Mouse (Mus musculus) heart, embryonic 11.5 days (tissue): ENCODE measurements around the gene Gorasp1. TPM values are rescaled to one million over a fixed set of nuclear protein-coding genes. Genes with fewer than 3 reads are reported as not detected.

Source experiments
- ATAC-seq: fragments of 200-750 bp; cut with Nextera tagmentation; replicated peaks from 2 replicates; pipeline ENCODE4 v1.8.0; 2017; ENCODE audit warnings: moderate library complexity; ENCODE audit not compliant: insufficient number of reproducible peaks, low FRiP score, low TSS enrichment
- H3K27ac ChIP-seq: fragments of 300-500 bp; sonication (generic); 2 replicates; pipeline ENCODE4 v1.5.1; 2014; ENCODE audit warnings: mild to moderate bottlenecking, low read depth, low read length
- H3K27me3 ChIP-seq: fragments of 300-500 bp; sonication (generic); 2 replicates; pipeline ENCODE4 v1.6.1; 2014; ENCODE audit warnings: mild to moderate bottlenecking, low read length, mixed read lengths; ENCODE audit not compliant: control insufficient read depth, insufficient read depth
- H3K36me3 ChIP-seq: fragments of 300-500 bp; sonication (generic); 2 replicates; pipeline ENCODE4 v1.6.1; 2014; ENCODE audit warnings: mild to moderate bottlenecking, low read length, moderate library complexity, mixed read lengths; ENCODE audit not compliant: control insufficient read depth, insufficient read depth
- H3K4me1 ChIP-seq: fragments of 300-500 bp; sonication (generic); 2 replicates; pipeline ENCODE4 v1.6.1; 2014; ENCODE audit warnings: low read length; ENCODE audit not compliant: control insufficient read depth, insufficient read depth
- H3K4me2 ChIP-seq: fragments of 300-500 bp; sonication (generic); 2 replicates; pipeline ENCODE4 v1.6.1; 2014; ENCODE audit warnings: mild to moderate bottlenecking, moderate library complexity
- H3K4me3 ChIP-seq: fragments of 300-500 bp; sonication (generic); 2 replicates; pipeline ENCODE4 v1.5.1; 2014; ENCODE audit warnings: low read depth, low read length
- H3K9ac ChIP-seq: fragments of 300-500 bp; sonication (generic); 2 replicates; pipeline ENCODE4 v1.6.1; 2014; ENCODE audit warnings: mild to moderate bottlenecking, low read depth, low read length, moderate library complexity
- H3K9me3 ChIP-seq: fragments of 300-500 bp; sonication (generic); replicated peaks from 2 replicates; pipeline ENCODE4 v1.6.1; 2016; ENCODE audit warnings: low read length; ENCODE audit not compliant: control insufficient read depth
- WGBS: fragments of 180-500 bp; shearing (Covaris S2); extraction: QIAGEN DNeasy Blood & Tissue Kit; methylation state at CpG from one replicate; pipeline ENCODE4 v1.1.7; 2014; ENCODE audit not compliant: insufficient replicate concordance; 5-methylcytosine and 5-hydroxymethylcytosine counted together
- polyA plus RNA-seq: library from polyadenylated mRNA; unstranded; fragments of >200 nt; fragmentation: Nextera tagmentation; extraction: Ambion mirVana; gene quantifications from 2 replicates; pipeline ENCODE4 v1.2.1, GENCODE M21; 2014

The Gorasp1 gene
- polyA plus RNA-seq, 1 experiment from 2014 or later: 18.0 TPM

DNA sequence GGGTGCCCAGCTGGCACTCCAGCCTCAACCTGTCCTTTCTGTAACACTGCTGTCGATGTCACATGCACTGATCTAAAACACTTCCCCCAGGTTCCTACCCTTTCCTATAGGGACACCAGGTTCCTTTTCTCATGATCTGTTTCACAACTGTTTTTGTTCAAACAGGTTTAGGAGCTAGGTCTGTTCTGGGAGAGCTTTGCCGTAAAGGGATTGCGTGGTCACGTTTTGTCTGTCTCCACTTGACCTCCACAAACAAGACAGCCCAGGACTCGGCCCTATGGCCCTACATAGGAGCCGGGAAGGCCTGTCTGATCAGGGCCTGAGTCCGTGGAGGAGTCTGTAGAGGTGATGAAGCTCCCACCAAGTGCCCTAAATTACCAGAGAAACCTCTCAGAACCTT, 32.4 kb upstream of the Gorasp1 start:
- H3K27me3 ChIP-seq: no peaks in the 10 kb centered on the region
- no peak for ATAC-seq
- WGBS: 70% methylated on average over 7 of the region's 7 CpGs
- H3K27ac ChIP-seq: no peak overlapping the region
- peaks cover 20% of the 10 kb centered on the region for H3K36me3 ChIP-seq
- no peaks in the 10 kb centered on the region for H3K9me3 ChIP-seq
- H3K4me2 ChIP-seq: no peak overlapping the region
- no peak overlapping the region for H3K4me3 ChIP-seq
- no peak overlapping the region for H3K9ac ChIP-seq
- peaks cover 11% of the 10 kb centered on the region for H3K4me1 ChIP-seq

DNA sequence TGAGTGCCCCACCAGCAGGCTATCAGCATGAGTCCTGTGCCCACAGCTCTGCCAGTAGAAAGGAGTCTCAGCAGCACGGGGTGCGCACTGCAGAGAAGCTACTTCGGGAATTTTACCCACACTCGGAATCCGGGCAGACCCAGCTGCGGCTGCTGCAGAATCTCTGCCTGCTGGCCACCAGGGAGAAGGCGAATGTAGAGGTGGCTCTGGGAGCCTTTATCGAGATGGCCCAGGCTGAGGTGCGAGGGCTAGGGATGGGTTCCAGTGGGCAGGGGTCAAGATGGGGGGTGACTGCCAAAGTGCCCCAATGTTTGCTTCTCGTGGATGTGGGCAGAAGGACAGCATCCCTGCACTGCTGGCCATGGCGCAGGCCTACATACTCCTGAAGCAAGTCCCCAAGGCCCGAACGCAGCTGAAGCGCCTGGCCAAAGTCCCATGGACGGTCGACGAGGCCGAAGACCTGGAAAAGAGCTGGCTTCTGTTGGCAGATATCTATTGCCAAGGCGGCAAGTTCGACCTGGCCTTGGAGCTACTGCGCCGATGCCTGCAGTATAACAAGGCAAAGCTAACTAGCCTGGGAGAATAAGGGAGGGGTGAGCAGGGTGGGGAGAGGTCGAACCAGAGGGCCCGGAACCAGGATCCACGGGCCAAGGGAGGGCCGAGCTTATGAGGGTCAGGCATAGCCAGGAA, 29.0 kb upstream of the Gorasp1 start:
- Histone ChIP-seq H3K4me1 (peaks cover 16% of the 10 kb centered on the region), H3K4me2 (no peak overlapping the region), H3K9me3 (no peaks in the 10 kb centered on the region), H3K4me3 (no peak overlapping the region), H3K9ac (no peak overlapping the region), H3K27me3 (no peaks in the 10 kb centered on the region), H3K36me3 (no peaks in the 10 kb centered on the region), H3K27ac (no peak overlapping the region)
- 84% methylated on average over 26 of the region's 26 CpGs for WGBS
- no peak for ATAC-seq

DNA sequence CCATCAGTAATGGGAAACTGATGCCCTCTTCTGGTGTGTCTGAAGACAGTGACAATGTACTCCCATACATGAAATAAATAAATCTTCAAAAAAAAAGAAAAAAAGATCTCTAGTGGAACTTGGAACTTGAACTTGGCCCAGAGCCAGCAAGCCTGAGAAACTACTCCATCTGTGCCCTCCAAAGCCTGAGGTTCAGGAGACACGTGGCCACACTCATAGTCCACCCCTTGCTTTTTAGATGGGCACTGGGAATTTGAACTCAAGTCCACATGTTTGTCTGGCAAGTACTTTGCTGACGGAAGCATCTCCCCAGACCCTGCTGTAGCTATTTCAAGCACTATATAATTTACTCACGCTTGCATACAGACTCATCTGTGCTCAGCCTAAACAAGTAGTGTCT, 27.8 kb upstream of the Gorasp1 start:
- Histone ChIP-seq H3K27ac (no peak overlapping the region), H3K4me3 (no peak overlapping the region), H3K4me1 (peaks cover 8% of the 10 kb centered on the region), H3K9me3 (no peaks in the 10 kb centered on the region), H3K27me3 (no peaks in the 10 kb centered on the region), H3K4me2 (no peak overlapping the region), H3K9ac (no peak overlapping the region), H3K36me3 (no peaks in the 10 kb centered on the region)
- 76% methylated on average over 3 of the region's 3 CpGs for WGBS
- ATAC-seq: no peak

DNA sequence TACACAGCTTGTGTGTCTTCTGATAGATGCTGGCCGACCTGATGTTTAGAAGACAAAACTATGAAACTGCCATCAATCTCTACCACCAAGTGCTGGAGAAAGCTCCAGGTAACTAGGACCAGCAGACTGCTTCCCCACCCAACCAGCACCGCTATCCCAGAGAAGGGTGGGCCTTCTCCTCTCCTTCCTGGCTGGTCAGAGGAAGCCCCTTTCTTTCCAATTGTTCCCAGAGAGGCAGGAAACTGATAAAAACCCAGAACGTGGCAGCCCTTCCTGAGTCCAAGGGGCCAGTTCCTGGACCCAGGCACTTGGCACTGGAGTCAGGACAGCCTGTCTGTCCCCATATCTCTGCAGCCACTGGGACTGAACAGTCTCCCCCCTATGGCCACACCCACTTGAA, 26.8 kb upstream of the Gorasp1 start:
- Histone ChIP-seq H3K9me3 (no peaks in the 10 kb centered on the region), H3K9ac (no peak overlapping the region), H3K4me1 (peaks cover 8% of the 10 kb centered on the region), H3K36me3 (no peaks in the 10 kb centered on the region), H3K27me3 (no peaks in the 10 kb centered on the region), H3K4me3 (no peak overlapping the region), H3K4me2 (peak overlapping the region; percentile 4; the same call in 1 of the 2 replicates), H3K27ac (peak overlapping the region; percentile 68; the same call in 1 of the 2 replicates)
- no peak for ATAC-seq
- 63% methylated on average over 3 of the region's 3 CpGs for WGBS

DNA sequence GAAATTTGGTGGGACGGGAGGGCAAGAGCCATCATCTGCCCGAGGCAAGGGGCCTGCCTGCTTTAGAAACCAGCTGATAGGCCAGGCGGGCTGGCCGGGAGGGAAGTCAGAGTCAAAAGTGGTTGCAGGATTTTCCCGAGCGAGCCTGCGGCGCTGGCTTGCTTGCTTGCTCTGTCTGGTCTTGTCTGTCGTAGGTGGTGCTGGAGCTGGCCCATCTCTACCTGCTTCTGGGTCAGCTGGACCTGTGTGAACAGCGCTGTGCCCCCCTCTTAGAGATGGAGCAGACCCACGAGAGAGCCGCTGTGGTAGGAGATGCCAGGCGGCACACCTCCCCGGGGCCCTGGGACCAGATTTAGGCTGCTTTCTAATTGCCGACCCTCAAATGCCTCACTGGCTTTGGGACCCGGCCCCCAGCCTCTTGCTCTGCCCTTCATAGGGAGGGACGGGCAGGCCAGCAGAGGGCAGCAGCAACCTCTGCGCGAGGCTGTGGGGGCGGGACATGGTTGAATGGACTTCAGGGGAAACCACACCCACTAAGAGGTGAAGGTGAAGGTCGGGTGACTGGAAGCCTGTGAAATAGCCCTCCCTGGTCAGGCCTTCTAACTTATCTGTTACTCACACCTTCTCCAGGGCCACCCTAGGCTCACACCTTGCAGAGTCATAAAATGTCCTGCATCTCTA, 25.8 kb upstream of the Gorasp1 start:
- no peaks in the 10 kb centered on the region for H3K9me3 ChIP-seq
- peak overlapping the region; percentile 63 for H3K4me2 ChIP-seq
- H3K27ac ChIP-seq: peak overlapping the region; percentile 17; the same call in 1 of the 2 replicates
- H3K9ac ChIP-seq: peak overlapping the region; percentile 56
- H3K27me3 ChIP-seq: no peaks in the 10 kb centered on the region
- 8% methylated on average over 21 of the region's 21 CpGs for WGBS
- H3K36me3 ChIP-seq: no peaks in the 10 kb centered on the region
- H3K4me3 ChIP-seq: peak overlapping the region; percentile 32
- peaks cover 6% of the 10 kb centered on the region for H3K4me1 ChIP-seq
- ATAC-seq: peak; percentile 69

DNA sequence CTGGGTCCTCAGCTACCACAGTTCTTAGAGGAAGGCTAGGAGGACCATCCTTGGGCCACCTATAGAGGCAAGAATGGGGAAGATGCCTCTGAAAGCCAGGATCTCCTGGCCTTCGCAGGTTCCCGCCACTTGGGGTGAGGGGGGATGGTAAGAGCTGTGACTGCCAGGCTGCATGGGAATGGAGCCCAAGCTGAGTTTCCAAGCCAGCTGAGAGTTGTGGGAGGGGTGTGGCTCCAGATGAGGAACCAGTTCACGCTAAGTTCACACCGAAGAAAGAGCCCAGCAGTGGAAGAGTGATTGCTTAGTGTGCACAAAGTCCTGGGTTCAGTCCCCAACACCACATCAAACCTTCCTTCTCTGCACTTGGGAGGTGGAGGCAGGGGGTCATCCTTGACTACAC, 24.9 kb upstream of the Gorasp1 start:
- Histone ChIP-seq H3K27ac (no peak overlapping the region), H3K9ac (no peak overlapping the region), H3K4me3 (peak overlapping the region; percentile 32; the same call in 1 of the 2 replicates), H3K4me1 (peaks cover 6% of the 10 kb centered on the region), H3K27me3 (no peaks in the 10 kb centered on the region), H3K36me3 (no peaks in the 10 kb centered on the region), H3K4me2 (peak overlapping the region; percentile 63), H3K9me3 (no peaks in the 10 kb centered on the region)
- ATAC-seq: no peak
- WGBS: 61% methylated on average over 4 of the region's 4 CpGs

DNA sequence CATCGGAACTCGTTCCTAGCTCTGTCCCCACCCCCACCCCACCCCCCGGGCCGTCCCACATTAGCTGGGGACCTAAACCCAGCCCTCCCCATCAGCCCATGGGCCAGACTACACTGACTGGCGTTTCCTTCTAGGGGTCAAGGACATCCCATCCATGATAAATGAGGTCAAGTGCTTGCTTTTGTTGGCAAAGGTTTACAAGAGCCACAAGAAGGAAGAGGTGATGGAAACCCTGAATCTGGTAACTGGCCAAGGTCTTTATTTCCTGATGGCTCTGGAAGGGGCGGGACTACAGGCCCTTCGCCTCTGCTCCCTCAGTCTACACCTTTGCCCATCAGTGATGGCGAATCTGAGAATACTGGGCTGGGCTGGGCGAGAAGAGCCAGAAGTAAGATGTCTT, 21.5 kb upstream of the Gorasp1 start:
- H3K27me3 ChIP-seq: no peaks in the 10 kb centered on the region
- no peaks in the 10 kb centered on the region for H3K36me3 ChIP-seq
- no peaks in the 10 kb centered on the region for H3K9me3 ChIP-seq
- H3K27ac ChIP-seq: no peak overlapping the region
- 60% methylated on average over 9 of the region's 9 CpGs for WGBS
- no peak overlapping the region for H3K4me3 ChIP-seq
- H3K4me1 ChIP-seq: peaks cover 6% of the 10 kb centered on the region
- no peak overlapping the region for H3K4me2 ChIP-seq
- no peak for ATAC-seq
- H3K9ac ChIP-seq: no peak overlapping the region

DNA sequence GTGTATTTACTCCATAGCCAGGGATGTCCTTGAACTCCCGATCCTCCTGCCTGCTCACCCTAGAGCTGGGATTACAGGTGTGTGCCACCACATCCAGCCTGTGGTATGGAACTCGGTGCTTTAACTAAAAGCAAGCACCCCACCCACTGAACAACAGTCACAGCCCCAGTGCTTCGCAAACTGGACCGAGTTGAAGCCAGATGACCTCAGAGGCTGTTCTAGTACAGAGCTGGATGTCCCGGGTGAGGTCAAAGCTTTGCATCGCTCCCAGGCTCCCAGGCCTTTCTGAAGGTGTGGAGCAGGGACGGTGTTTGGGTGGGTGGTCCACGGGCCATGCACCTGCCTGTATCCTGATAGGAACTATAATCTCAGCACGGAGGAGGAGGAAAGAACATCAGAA, 14.0 kb upstream of the Gorasp1 start:
- Histone ChIP-seq H3K27me3 (no peaks in the 10 kb centered on the region), H3K9me3 (no peaks in the 10 kb centered on the region), H3K36me3 (no peaks in the 10 kb centered on the region), H3K4me1 (no peaks in the 10 kb centered on the region), H3K27ac (no peak overlapping the region), H3K4me2 (no peak overlapping the region), H3K9ac (no peak overlapping the region), H3K4me3 (no peak overlapping the region)
- WGBS: 78% methylated on average over 9 of the region's 9 CpGs
- ATAC-seq: no peak

DNA sequence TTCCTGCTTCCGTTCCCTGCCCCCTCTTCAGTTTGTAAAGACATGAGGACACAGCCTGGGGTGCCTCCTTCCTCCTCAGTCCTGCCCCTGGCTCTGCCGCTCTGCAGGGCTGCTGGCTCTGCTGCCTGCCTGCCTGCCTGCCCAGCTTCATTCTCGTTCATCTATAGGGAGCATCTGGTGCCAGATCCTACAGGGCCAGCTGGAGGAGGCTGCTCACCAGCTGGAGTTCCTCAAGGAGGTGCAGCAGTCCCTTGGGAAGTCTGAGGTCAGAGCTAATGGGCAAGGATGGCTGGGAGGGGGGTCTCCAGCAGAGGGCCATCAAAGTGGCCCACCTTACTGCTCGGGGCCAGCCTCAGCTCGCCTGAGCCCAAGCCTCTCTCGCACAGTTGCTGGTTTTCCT, 13.1 kb upstream of the Gorasp1 start:
- H3K4me1 ChIP-seq: no peaks in the 10 kb centered on the region
- H3K9me3 ChIP-seq: no peaks in the 10 kb centered on the region
- no peaks in the 10 kb centered on the region for H3K36me3 ChIP-seq
- H3K27ac ChIP-seq: no peak overlapping the region
- 31% methylated on average over 6 of the region's 6 CpGs for WGBS
- H3K27me3 ChIP-seq: no peaks in the 10 kb centered on the region
- no peak overlapping the region for H3K9ac ChIP-seq
- no peak overlapping the region for H3K4me3 ChIP-seq
- no peak overlapping the region for H3K4me2 ChIP-seq
- no peak for ATAC-seq
